ENCODE assay signal across 9 mouse cellular contexts in the genomic region with DNA sequence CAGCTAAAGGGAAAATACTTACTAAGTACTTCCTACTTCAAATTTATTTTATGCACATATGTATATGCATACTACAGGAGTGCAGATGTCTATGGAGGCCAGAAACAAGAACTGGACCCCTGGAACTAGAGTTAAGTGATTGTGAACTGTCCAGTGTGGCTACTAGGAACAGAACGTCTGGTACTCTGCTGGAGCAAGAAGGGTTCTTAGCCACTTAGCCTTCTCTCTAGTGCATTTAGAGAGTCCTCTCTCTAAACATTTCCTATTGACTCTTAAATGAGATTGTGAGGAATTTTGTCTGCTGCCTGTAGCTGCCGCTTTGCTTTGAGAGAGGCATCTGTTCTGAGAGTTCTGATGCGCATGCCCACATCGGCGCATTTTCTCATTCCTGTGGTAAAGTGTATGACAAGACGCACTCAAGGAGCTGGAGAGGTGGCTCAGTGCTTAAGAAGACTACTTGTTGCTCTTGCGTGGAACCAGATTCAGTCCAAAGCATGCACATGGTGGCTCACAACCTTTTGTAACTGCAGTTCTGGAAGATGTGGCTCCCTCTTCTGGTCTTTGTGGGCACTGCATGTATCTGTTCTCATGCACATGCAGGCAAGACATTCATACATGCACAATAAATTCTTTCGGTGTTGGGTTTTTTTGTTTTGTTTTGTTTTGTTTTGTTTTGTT.
A peak's percentile ranks its signal among the peaks of the same experiment; 100 is the strongest.
DNase-seq lines count a peak whose midpoint lies in the region; ATAC-seq and TF ChIP-seq lines count a peak whose summit lies in the region.
"Had no signal": no experiment of that assay in that cellular context is flagged by ENCODE, and none has a peak within 500 bp of the region (broad histone marks: within the 10 kb centered on the region; RNA-seq: fewer than 3 reads in every experiment).

No protein-coding gene starts in this region.

- no peak overlapping the region for H3K9ac ChIP-seq in forebrain, embryonic 16.5 days (replicated peaks; ENCODE audit: low read depth, low read length)
- H3K9ac ChIP-seq: hindbrain, embryonic 15.5 days had no signal

- no peaks in the 10 kb centered on the region for H3K36me3 ChIP-seq in forebrain, embryonic 16.5 days (ENCODE audit: control insufficient read depth, insufficient read depth)
- H3K36me3 ChIP-seq: hindbrain, embryonic 15.5 days had no signal

- no peaks in the 10 kb centered on the region for H3K27me3 ChIP-seq in forebrain, embryonic 16.5 days (replicated peaks; ENCODE audit: control insufficient read depth, insufficient read depth, low read length)
- H3K27me3 ChIP-seq: hindbrain, embryonic 15.5 days had no signal

- H3K4me3 ChIP-seq in gastrocnemius, adult 2 months = no peak overlapping the region
- no peak overlapping the region for H3K4me3 ChIP-seq in forebrain, embryonic 16.5 days (replicated peaks; ENCODE audit: low read length)
- H3K4me3 ChIP-seq: hindbrain, embryonic 15.5 days had no signal

- H3K4me1 ChIP-seq in forebrain, embryonic 16.5 days (replicated peaks; ENCODE audit: control insufficient read depth, insufficient read depth, low read length) = peaks cover 6% of the 10 kb centered on the region

- H3K4me2 ChIP-seq in forebrain, embryonic 16.5 days (ENCODE audit: low read length) = no peak overlapping the region
- H3K4me2 ChIP-seq: hindbrain, embryonic 15.5 days had no signal

- no peak overlapping the region for H3K27ac ChIP-seq in gastrocnemius, adult 2 months
- H3K27ac ChIP-seq in forebrain, embryonic 16.5 days (ENCODE audit: low read length) = no peak overlapping the region
- H3K27ac ChIP-seq: hindbrain, embryonic 15.5 days had no signal

- peak; percentile 18 for DNase-seq in gastrocnemius, adult 2 months
- DNase-seq in gastrocnemius, postnatal 14 days = no peak
- peak; percentile 16 for DNase-seq in right cerebral cortex, adult 18-20 months
- no peak for DNase-seq in right cerebral cortex, postnatal 25 days
- peak; percentile 26 for DNase-seq in c-Kit-positive CD71-positive TER-119-positive erythroid progenitor cells, embryonic 14.5 days (ENCODE audit: low spot score)
- peak; percentile 49 to 50 for DNase-seq in layer of hippocampus, postnatal 10 days (ENCODE audit: low spot score in 2 of 2)
- peak; percentile 41 for DNase-seq in right cerebral cortex, postnatal 14 days

- WGBS in forebrain, embryonic 16.5 days = 90% methylated on average over 8 of the region's 8 CpGs

- ATAC-seq in forebrain, embryonic 16.5 days = no peak

- intact Hi-C loops in gastrocnemius, adult 2 months (cut with DNase I) = no loop called here
- intact Hi-C loops in gastrocnemius, postnatal 14 days (cut with DNase I; ENCODE audit: low total_unique reads) = no loop called here

- TF ChIP-seq CTCF in gastrocnemius, adult 2 months (IDR thresholded peaks at IDR 0.05) = peak; percentile 54

- H3K9me3 ChIP-seq in forebrain, embryonic 16.5 days (ENCODE audit: control insufficient read depth, low read length) = no peaks in the 10 kb centered on the region
- H3K9me3 ChIP-seq: hindbrain, embryonic 15.5 days had no signal

Comparison
In these comparisons a context has a peak if more than half of its experiments do, and no peak if none do; other contexts are left out.
1. DNase-seq: peak in gastrocnemius, adult 2 months (single experiment), right cerebral cortex, adult 18-20 months (single experiment), c-Kit-positive CD71-positive TER-119-positive erythroid progenitor cells, embryonic 14.5 days (single experiment), layer of hippocampus, postnatal 10 days (2 of 2) and right cerebral cortex, postnatal 14 days (single experiment); none in gastrocnemius, postnatal 14 days (single experiment) and right cerebral cortex, postnatal 25 days (single experiment).